Mouse (Mus musculus) layer of hippocampus, adult 9-11 months (tissue): ENCODE data around the gene Ceacam20.
"Not testable (repeated sequence)": the region's sequence is repeated elsewhere in the genome, so short reads cannot be mapped to it uniquely, and the experiment has no call there.

Experiments
- DNase-seq: peaks from one replicate; pipeline ENCODE4 v3.0.0; 2022

Ceacam20 gene

GRCm38 (mm10) chr7:19950589-19950988 is 14.6 kb upstream of the Ceacam20 start, which contains the start of gene Igsf23:
Gene Igsf23, minus strand, starts transcription at chr7:19950756.
- DNase-seq = no peak

- no peak for DNase-seq
Measured at GRCm38 (mm10) chr7:19952320-19952986, 12.8 kb upstream of the Ceacam20 start.

GRCm38 (mm10) chr7:19953054-19953453 is 12.2 kb upstream of the Ceacam20 start:
- no peak for DNase-seq

GRCm38 (mm10) chr7:19955861-19956260 is 9.4 kb upstream of the Ceacam20 start:
- DNase-seq = no peak

- DNase-seq = peak; percentile 81
Measured at GRCm38 (mm10) chr7:19956341-19956781, 8.9 kb upstream of the Ceacam20 start.

GRCm38 (mm10) chr7:19962423-19962822 is 2.8 kb upstream of the Ceacam20 start:
- DNase-seq = no peak

- no peak for DNase-seq
Measured at GRCm38 (mm10) chr7:19969106-19969505, 3.9 kb downstream of the Ceacam20 start.

- DNase-seq = no peak
Measured at GRCm38 (mm10) chr7:19969541-19970090, 4.4 kb downstream of the Ceacam20 start.

- DNase-seq = no peak
Measured at GRCm38 (mm10) chr7:19970196-19970595, 5.0 kb downstream of the Ceacam20 start.

GRCm38 (mm10) chr7:19971516-19971915 is 6.3 kb downstream of the Ceacam20 start:
- no peak for DNase-seq

GRCm38 (mm10) chr7:19991165-19991564 is 26.0 kb downstream of the Ceacam20 start, which contains the start of gene Nlrp9b:
Gene Nlrp9b, plus strand, starts transcription at chr7:19991465.
- DNase-seq = not testable (repeated sequence)

GRCm38 (mm10) chr7:19996721-19997120 is 31.5 kb downstream of the Ceacam20 start:
- not testable (repeated sequence) for DNase-seq

GRCm38 (mm10) chr7:20009987-20010386 is 44.8 kb downstream of the Ceacam20 start:
- no peak for DNase-seq
